Mouse (Mus musculus) thymus, postnatal 0 days (tissue): Measurements from ENCODE around the gene Gm5447. TPM values are rescaled to one million over a fixed set of nuclear protein-coding genes. Genes with fewer than 3 reads are reported as not detected.
A peak's percentile ranks its signal among the peaks of the same experiment; 100 is the strongest.

Source experiments
- DNase-seq: peaks from one replicate; pipeline ENCODE4 v3.0.0-alpha.2; 2015; ENCODE audit warnings: low spot score
- polyA plus RNA-seq: library from polyadenylated mRNA; unstranded; fragments of >200 nt; fragmentation: Nextera tagmentation; extraction: Ambion mirVana; gene quantifications from 2 replicates; pipeline ENCODE4 v1.2.1, GENCODE M21; 2015

Gene Gm5447
- not detected in 2 replicates for polyA plus RNA-seq

DNA sequence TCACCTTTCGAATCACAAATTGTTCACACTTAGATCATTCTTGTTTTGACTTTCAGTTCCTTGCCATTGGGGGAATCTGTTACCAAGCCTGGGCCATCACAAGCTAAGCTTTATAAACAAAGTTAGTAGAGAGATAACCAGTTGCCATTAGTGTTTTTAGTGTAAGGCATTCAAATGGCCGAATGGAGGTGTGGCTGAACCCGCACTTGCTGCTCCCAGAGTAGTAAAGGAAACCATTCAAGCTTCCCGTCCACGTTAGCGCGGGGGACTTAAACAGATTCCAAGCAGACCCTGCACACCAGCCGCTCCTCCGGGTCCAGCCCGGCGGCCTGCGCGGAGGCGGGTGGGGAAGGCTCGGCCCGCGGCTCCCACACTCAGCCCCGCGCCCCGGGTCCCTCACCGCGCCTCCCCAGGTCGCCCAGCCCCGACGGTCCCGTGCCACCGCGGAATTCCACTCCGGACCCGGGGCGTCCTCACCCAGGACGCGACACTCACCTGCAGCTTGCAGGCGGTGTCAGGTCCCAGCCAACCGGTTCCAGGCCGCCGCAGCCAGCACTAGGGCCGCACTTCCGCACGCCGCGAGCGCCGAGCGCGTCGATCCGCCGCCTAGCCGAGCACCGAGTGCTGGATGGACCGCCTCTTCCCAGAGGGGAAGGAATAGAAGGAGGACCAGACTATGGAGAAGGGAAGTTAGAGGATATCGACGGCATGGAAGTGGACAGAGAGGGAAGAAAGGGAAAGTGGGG is at the start of gene Gm5447, which contains the start of gene Exoc2:
Gene Gm5447 (plus strand): TSS at position 704 of the 746 bp plus-strand sequence.
Gene Exoc2 (minus strand): TSS at position 593 of the 746 bp plus-strand sequence.
- peak; percentile 81 for DNase-seq

DNA sequence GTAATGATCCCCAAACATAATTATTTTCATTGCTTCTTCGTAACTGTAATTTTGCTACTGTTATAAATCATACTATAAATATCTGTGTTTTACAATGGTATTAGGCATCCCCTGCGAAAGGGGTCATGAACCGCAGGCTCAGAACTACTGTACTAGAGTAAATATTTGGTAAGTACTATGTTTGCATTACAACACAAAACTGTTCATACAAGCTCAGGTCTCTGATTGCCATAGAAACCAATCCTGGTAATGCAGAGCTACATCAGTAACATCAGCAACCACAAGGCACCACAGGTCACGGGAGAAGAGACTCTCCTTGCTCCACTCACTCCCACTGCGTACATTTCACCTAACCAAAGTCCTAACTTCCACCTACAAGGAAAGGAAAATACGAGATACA is 49.7 kb upstream of the Gm5447 start:
- DNase-seq: no peak

DNA sequence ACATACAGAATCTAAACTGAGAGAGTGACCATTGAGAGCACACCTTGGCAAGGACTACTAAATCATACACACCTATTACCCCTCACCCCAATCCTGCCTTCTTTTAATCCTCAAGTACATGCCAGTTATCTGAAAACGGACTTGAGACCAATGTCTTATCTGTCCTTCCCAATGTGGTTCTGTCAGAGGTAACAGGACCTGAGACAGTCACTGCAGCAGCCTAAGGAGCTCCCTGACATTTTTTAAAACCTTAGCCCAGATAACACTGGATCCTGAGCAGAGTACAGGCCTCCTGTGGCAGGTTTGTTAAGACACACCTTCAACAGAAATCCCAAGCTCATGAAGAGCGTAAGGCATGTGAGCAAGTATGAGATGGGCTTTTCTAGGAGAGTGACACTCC is 44.9 kb upstream of the Gm5447 start:
- no peak for DNase-seq

DNA sequence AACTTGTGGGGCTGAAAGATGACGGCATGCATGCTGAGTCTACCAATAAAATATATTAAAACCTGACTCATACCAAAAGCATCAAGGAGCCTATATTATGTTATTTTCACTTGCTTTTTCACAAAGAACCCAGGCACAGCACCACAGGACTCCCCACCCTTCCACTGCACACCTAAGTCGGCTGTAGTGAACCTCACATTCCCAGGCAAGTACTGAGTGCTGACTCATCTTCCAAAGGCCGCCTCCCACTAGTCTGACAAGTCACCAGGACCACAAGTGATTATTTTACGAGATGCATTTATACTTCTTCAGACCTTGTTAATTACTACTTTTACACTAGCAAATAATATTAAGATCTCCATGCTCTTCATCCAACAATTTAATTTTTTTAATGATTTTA is 42.4 kb upstream of the Gm5447 start:
- DNase-seq: no peak

DNA sequence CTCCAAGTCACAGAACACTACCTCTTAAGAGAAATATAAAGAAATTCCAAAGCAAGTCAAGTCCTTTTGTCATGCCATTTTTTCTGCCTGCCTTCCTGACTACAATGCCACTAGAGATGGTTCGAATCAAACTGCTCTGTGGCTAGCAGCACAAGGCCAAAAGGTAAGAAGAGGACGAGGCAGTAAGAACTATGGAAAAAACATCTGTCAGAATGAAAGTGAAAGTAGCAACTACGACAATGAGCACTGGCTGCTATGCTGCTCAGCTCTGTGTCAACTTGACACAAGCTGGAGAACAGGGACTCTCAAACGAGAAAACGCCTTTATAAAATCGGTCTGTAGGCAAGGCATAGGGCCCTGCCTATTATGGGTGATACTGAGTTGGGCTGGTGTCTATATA is 41.0 kb upstream of the Gm5447 start:
- peak; percentile 10 for DNase-seq

DNA sequence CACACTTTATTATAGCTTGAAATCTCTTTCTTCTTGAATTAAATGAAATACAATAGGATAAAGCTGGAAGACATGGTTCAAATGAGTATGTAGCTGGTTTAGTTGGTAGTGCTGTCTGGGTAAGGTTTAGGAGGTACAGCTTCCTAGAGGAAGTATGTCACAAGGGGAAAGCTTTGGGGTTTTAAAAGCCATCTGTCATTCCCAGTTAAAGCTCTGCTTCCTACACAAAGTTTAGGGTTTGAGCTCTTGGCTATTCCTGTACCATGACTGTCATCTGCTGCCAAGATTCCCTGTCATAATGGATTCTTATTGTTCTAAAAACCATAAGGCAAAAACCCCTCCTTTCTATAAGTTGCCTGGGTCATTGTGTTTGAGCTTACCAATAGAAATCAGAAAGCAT is 28.2 kb upstream of the Gm5447 start:
- no peak for DNase-seq

DNA sequence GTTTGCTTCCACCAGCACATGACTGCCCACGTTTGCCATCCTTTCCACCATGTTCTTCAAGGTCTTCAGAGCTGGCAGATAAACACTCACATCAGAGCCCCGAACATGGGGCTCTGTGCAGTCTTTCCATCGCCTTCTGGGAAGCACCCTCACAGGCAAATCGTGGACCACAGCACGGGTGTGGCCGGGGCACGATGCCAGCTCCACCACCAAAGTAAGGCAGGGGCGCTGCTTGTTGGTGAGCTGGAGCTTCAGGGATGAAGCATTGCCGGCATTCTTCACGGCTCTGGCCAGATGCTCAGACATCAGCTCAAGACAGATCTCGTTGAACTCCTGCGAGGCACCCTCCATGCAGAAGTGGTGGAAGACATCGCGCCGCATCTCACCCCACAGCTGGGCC is 26.9 kb upstream of the Gm5447 start:
- no peak for DNase-seq

DNA sequence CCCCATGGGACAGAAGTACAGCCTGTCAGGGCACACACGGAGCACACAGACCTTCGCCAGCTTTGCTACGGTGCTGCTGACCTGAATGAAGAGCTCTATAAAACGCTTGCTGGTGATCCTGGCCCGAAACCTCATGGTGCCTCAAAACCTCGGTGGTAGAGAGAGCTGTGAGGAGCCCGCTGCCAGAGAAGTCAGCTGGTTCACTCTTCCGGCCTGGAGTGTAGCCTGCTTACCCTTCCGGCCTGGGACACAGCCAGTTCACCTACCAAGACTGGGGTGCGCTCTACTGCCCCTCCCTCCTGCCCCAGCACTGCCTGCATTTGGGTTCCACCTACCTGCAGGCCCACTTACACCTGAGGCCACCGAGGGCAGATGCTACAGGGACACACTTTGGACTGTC is 26.5 kb upstream of the Gm5447 start, which contains the start of gene Hus1b:
Gene Hus1b (minus strand): TSS at position 220 of the 400 bp plus-strand sequence.
- DNase-seq: no peak

DNA sequence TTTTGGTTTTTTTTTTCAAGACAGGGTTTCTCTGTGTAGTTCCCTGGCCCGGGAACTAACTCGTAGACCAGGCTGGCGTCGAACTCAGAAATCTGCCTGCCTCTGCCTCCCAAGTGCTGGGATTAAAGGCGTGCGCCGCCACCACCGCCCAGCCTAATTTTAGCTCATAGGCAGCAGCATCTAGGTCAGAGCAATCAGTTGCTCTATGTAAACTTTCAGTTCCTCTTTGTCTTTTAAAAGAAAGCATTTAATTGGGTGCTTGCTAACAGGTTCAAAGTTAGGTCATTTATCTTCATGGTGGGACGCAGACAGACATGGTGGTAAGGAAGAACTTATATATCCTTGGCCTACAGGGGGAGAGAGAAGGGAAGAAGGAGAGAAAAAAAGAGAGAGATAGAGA is 24.8 kb upstream of the Gm5447 start:
- no peak for DNase-seq

DNA sequence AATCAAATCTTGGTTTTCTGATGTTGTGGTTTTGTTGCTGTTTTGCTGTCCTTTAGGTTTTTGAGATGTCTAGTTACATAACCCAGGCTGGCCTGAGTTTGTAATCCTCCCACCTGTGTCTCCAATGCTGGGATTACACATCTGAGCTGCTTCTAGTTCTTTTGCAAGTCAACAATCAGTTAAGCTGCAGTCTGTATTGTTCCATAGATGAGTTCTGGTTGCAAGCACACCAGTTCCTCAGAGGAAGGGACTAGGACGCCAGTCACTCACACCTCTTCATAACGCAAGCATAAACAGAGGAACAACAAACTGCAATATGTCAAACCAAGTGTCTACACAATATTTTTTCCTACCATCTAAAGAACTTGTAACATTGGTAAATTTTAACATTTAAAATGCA is 22.0 kb upstream of the Gm5447 start:
- no peak for DNase-seq

DNA sequence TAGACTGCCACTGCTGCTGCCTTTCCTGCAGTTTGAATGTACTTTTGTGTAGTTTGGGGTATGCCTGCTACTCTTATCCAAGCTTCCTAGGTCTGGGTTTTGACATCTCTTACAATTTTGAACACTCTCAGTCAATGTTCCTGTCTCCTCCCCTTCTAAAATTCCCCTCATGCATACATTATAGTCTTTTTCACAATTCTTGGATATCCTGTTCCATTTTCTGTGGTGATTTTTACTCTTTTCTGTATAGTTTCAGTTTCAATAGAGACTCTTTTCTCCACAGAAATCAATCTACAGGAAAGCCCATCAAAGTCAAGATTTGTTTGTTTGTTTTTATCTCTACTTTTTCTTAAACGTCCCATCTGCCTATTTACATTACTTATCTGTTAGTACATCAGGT is 20.4 kb upstream of the Gm5447 start:
- DNase-seq: no peak

DNA sequence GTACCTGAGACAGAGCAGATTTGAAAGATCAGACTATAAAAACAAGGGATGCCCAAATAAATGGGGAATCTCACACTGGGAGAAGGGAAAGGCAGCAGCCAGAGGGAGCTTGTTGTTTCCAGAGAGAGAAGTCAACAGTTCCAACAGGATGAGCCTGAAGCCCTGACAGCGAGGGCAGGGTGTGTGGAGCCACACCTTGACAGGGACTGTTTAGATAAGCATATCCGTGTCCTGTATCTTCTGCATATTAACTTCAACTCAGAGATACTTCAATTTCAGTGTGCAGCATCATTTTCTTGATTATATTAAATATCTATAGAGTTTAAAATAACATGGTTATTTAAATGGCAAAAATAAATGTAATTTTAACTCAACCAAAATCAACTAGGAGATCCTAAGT is 13.3 kb upstream of the Gm5447 start:
- DNase-seq: no peak

DNA sequence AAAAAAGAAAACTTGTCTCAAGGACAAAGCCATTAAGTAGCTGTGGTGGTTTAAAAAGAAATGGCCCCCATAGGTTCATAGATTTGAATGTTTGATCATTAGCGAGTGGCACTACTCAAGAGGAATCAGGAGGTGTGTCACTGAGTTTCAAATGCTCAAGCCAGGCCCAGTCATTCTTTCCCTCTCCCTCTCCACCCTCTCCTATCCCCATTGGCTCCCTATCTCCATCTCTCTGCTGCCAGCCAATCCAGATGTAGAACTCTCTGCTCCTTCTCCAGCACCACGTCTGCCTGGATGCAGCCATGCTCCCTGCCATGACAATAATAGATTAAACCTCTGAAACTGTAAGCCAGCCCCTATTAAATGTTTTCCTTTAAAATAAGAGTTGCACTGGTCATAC is 12.1 kb upstream of the Gm5447 start:
- no peak for DNase-seq

DNA sequence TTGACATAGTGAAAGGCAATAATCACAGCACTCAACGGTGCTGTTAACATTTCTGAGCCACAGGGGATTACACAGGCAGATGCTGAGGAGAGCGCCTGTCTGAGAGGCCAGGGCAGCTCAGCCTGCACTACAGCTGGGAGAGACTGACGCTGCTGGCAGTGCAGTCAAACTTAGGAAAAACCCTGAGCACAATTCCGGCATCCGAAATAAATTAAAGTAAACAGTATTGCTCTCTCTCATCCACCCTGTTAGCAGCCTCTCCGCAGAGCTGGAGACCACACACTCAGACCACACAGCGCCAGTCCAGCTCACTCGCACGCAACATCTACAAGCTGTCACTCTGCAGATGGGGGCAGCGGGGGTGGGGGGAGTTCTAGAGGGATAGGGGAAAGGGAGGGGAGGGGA is 7.5 kb upstream of the Gm5447 start:
- no peak for DNase-seq

DNA sequence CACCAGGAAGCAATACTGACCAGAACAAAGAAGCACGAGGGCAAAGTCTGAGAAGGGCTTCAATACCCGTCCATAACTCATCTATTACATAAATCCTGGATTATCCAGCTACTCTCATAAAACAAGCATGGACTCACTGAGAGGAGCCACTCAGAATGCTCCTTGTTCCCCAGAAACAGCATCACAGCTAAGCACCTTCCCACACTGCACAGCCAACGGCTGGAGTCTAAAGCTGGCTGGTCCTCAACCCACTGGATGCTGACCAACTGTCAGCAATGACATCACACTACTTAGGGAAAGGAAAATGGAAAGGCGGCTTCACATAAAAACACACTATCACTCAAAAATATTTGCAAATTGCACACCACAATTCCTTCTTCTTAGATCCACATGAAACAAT is 5.7 kb upstream of the Gm5447 start:
- DNase-seq: no peak

DNA sequence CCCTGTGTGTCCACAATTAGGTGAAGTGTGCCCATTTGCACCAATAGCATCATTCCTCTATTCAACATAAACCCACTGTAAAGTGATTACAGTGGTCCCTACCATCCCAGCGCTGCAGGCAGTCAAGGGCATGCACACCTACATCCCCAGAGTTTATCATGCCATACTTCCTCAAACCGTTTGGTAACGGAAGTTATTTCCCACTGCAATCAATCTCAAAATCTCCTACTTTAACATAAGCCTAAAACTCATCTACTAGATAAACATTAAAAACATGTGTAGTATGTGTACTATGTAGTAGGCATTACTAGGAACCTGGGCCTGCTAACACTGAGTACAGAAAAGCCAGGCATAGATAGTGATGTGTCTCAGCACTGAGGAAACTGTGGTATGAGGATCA is 3.0 kb upstream of the Gm5447 start:
- DNase-seq: no peak

DNA sequence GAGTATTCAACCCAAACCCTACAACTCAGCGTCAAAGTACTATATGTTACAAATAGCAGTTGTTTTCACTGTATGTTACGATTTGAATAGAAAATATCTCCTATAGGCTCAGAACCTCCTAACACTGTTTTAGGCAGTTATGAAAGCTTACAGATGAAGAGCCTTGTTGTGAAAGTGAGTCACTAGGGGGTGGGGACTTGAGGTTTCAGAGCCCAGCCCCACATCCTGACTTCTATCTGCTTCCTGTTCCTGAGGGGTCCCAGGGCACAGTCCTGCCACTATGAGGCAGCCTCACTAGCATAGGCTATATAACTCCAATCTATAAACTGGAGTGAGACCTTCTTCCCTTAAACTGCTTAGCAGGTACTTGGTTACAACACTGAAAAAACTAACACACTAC is 1.9 kb upstream of the Gm5447 start:
- DNase-seq: peak; percentile 87

DNA sequence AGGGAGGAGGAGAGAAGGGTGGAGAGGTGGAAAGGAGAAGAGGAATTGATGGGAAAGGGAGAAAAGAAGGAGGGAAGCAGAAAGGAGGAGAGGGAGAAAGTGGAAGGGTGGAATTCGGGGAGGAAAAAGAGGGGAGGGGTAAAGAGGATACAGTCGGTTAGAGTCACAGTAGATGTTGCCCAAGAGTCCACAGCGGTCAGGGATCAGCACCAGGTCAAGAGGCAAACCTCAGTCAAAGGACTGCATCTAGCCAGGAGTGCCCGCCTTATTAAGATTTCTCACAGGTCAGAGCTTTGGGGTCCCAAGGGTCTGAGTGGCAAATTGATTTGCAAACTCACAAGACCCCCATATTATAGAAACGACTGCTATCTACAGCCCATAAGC is 235 bp downstream of the Gm5447 start:
- DNase-seq: no peak

DNA sequence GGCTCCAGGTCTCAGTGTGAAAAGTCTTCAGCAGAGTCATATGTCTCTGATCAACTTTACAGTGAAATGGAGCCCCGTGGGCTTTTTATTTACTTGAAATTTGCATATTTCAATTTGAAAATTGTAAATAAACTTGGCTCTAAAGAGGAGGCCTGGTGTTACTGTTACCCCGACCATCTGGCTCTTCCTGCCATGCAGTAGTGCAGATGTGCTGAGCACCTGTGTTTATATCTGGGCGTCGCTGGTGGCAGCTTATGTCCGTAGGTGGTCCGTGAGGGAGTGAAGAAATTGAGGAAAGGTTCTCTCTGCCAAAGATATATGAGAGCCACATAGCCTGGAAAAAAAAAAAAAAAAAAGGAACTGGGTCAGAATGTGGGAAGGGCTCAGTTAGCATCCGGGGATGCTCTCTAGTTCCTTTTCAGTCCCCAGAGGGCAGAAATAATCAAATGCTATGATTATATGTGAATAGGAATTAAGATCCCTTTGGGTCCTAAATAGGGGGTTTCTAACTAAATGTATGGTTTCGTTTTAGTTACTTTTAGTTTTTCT is 2.6 kb downstream of the Gm5447 start:
- DNase-seq: peak; percentile 53

DNA sequence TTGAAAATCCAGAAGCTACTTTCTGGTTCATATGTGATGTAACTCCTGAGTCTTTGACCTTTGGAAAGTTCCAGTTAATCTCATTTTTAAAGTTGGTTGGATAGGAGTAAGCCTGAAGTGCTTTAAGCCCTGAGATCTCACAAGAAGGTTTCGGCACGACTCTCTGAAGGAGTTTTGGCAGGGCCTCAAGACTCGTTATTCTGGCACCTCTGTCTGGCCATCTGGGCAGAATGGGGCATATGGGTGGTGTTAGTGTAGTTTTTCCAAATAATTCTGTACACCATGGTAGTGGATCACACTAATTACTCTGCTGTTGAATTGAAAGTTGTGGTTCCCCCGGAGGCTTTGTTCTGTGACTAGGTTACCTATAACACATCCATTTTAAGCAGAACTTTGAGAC is 4.2 kb downstream of the Gm5447 start:
- DNase-seq: no peak

DNA sequence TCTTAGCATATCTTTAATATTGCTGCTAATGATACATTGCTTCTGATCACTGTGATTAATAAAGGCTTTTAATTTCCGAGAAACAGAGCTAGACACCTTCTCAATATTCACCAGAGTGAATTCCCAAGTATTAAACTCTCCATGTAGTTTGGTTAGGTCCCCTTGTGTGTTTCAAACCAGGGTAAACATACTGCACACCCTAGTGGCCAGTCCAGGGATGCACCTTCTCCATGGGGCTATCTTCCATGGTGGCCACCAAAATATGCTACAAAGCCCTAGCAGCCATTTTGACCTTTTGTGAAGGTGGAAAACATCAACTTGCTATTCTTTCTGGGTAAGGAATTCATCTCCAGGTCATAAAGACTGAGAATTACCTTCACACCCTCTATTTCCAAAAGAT is 7.7 kb downstream of the Gm5447 start:
- peak; percentile 61 for DNase-seq

DNA sequence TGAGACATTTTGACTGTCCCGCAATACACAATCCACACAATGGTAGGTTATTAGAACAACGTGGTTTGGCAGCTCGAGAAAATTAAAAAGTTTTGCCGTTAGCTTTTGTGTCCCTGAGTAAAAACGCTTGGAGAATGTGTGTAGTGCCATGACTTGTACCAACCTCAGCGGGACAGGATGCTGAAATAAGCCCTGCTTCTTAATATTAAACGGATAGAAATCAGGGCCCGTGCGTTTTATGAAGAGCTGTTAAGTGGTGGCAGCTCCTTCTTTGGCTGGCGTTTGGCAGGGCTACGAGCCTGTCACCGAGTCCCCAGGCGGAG is 11.2 kb downstream of the Gm5447 start:
- no peak for DNase-seq
